Mouse (Mus musculus): Measurements from ENCODE around the gene Tmem135. TPM values are rescaled to one million over a fixed set of nuclear protein-coding genes. Genes with fewer than 3 reads are reported as not detected.
A peak's percentile ranks its signal among the peaks of the same experiment; 100 is the strongest.

Tmem135 gene
- total RNA-seq, 2 experiments from 2014 or later = 62.7 to 70.0 TPM

GRCm38 (mm10) chr7:89193459-89193858 is 210.6 kb downstream of the Tmem135 start:
- DNase-seq (ENCODE audit: low spot score in 2 of 2) = no peak

DNA sequence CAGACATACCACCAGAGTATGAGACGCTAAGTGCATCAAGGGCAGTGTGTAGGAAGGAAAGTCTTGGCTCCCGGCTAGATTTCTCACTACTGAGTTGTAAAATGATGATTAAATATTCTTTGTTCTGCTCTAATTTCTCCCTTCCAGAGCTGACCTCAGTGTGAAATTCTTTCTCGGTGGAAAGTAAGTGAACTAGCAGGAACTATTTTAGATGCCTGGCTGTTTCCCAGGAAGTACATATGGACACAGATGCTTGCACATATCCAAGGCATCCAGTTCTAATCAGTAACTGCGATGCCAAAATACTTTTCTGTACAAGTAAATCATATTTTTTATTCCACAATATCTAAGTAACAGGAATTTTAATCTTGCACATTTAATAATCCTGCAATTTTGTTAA is 220.1 kb downstream of the Tmem135 start:
- no peak for DNase-seq (ENCODE audit: low spot score in 2 of 2)

DNA sequence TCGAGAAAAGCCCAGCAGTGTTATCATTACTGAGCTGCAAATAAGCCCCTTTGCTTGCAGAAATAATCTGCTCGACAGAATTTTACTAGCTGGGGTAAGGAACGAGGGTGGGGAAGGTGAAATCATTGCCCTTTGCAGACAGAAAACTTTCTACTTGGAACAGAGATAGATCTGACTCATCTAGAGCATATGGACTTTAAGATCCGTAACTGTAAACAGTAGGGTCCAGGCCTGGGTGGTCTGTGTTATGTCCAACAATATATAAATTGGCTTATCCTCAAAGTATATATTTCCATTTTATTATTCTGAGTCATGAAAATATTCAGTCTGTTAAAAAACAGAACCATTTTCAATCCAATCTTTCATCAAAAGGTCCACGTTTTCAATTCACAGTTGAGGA is 221.1 kb downstream of the Tmem135 start:
- no peak for DNase-seq (ENCODE audit: low spot score in 2 of 2)

- no peak for DNase-seq (ENCODE audit: low spot score in 2 of 2)
Measured at GRCm38 (mm10) chr7:89181285-89181684, 222.7 kb downstream of the Tmem135 start.

- peak; percentile 32 to 51 for DNase-seq (ENCODE audit: low spot score in 2 of 2)
Measured at GRCm38 (mm10) chr7:89178601-89179000, 225.4 kb downstream of the Tmem135 start.

GRCm38 (mm10) chr7:89177926-89178325 is 226.1 kb downstream of the Tmem135 start:
- no peak for DNase-seq (ENCODE audit: low spot score in 2 of 2)

DNA sequence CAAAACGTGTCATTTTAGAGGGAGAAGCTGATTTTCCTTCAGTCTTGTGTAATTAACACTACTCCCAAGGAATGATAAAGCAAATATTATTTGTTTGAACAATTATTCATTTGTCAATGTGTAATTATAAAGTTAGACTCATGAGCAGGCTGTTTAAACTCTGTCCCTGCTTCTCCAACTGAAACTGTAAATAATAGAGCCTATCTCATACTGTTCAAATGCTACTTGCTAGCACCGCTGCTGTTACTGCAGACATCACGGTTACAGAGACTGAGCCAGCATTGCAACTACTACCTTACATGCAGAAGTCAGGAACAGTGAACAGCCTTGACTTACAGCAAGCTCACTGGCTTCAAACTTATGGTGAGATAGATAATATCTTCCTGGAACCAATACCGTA is 229.6 kb downstream of the Tmem135 start:
- no peak for DNase-seq (ENCODE audit: low spot score in 2 of 2)

DNA sequence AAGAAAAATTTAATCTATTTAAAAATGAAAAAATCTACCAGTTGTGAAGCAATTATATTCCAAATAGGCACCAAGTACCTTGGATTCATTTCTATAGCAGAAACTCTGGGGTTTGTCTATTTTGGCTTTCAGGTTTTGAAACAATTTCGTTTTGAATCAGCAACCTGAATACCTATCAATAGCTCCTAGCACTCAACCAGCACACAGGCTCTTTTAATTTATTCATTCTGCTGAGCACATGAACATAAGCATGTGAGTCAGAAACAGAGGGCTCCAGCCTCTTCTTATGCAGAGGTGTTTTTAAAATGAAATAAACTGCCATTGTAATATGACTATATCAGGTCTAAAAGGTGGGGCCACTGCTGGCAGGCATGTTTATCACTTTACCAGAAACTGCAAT is 231.0 kb downstream of the Tmem135 start:
- no peak for DNase-seq (ENCODE audit: low spot score in 2 of 2)

- DNase-seq (ENCODE audit: low spot score in 2 of 2) = no peak
Measured at GRCm38 (mm10) chr7:89171790-89172467, 232.1 kb downstream of the Tmem135 start.

- DNase-seq (ENCODE audit: low spot score in 2 of 2) = peak; percentile 48 to 87
Measured at GRCm38 (mm10) chr7:89168606-89169005, 235.4 kb downstream of the Tmem135 start.

DNA sequence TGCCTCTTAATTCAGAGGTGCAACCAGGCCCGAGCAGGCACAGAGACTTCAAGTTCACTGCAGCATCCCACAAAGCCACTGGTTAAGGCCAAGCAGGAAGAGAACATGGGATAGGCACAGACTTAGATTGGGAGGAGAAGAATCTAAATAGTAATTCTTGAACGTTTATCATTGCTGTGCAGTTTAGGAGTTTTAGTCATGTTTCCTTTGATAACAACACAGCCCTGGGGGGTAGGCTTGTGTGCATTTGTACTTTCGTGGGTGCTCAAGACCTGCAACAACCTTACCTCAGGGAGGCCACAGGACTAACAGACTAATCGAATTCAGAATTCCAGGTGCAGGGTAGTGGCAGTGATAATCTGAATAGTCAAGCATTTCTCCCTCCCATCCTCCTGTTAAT is 238.5 kb downstream of the Tmem135 start:
- no peak for DNase-seq (ENCODE audit: low spot score in 2 of 2)

DNA sequence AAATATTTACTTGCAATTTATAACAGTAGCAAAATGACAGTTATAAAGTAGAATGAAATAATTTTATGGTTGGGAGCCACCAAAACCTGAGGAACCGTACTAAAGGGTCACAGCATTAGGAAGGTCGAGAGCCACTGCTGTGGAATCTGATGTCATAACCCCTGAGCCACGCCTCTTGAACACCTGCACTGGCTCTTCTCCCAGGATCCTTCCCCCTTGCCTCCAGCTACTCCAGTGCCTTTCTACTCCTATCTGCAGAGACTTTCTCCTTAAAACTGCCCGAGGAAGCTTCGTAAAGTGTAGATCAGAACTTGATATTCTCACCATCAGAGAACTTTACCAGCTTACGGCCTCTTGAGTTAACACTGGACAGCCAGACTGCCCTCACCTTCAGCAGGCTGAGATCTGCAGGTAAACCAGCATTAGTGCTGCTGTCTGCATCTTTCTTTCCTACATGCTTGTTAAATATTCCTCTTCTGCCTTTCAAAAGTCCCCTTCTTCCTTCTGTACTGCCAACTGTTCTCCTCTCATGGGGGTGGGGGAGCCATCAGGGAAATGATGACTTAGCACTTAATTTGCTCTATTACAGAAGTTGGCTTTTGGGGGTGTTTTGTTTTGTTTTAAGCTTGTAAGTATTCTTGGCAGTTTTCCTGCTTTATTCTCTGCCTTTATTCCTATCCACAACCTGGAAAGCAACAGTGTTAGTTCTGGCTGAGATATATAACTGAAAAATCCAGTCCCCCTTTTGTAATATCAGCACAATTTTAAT is 242.2 kb downstream of the Tmem135 start:
- DNase-seq (ENCODE audit: low spot score in 2 of 2) = peak in 1 of 2 experiments; percentile 51

GRCm38 (mm10) chr7:89157356-89157755 is 246.7 kb downstream of the Tmem135 start:
- no peak for DNase-seq (ENCODE audit: low spot score in 2 of 2)

DNA sequence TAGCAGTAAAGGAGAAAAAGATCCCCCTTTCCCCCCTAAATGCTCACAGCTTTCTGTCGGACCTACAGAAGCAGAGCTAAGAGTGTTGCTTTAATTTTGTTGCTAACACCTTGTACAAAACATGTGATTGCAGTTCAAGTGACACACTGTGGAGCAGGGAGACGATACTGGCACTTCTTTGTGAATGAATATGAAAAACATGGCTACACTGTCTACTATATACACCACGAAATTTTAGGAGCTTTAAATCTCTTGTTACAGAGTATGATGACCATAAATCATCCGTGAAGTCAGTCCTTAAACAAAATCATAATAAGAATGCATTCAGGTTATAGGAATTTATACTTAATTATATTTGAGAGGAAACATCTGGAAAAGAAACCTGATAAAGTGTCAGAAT is 247.4 kb downstream of the Tmem135 start:
- DNase-seq (ENCODE audit: low spot score in 2 of 2) = no peak

DNA sequence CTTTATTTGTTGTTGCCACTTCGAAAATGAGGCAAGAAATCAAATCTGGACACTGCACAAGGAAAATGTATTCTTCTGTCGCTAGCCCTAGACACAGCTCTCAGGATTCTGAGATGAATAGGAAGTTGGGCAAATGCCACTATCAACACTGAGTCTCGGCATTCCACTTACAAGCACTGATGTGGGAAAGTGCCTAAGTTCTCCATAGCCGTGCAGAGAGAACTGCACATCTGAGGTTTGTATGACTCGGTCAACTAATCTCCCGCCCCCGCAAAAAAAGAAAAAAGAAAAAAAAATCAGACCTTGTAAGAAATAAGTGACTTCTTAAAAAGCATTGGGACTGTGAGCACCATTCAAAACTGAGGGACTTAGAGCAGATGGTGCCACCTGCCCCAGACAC is 248.3 kb downstream of the Tmem135 start:
- no peak for DNase-seq (ENCODE audit: low spot score in 2 of 2)

- no peak for DNase-seq (ENCODE audit: low spot score in 2 of 2)
Measured at GRCm38 (mm10) chr7:89155223-89155622, 248.8 kb downstream of the Tmem135 start.

DNA sequence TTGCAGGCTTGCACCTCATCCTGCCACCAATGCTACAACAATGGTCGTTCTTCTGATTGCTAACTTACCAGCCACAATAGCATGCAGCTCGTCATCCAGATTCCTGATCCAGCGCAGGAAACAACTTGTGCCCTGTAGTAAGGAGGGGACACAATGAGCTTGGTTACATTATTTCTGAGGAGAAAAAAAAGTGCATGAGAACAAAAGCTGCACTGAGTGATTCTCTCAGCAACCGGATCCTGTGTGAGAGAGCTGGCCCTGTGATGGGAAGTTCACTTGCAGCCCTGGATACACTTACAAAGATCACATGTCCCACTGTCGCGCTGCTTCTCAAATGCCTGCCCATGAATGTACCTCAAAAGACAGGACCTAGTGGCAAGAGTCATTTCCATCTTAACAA is 252.7 kb downstream of the Tmem135 start:
- DNase-seq (ENCODE audit: low spot score in 2 of 2) = no peak

GRCm38 (mm10) chr7:89140640-89141300 is 263.3 kb downstream of the Tmem135 start:
- peak in 1 of 2 experiments; percentile 48 for DNase-seq (ENCODE audit: low spot score in 2 of 2)

DNA sequence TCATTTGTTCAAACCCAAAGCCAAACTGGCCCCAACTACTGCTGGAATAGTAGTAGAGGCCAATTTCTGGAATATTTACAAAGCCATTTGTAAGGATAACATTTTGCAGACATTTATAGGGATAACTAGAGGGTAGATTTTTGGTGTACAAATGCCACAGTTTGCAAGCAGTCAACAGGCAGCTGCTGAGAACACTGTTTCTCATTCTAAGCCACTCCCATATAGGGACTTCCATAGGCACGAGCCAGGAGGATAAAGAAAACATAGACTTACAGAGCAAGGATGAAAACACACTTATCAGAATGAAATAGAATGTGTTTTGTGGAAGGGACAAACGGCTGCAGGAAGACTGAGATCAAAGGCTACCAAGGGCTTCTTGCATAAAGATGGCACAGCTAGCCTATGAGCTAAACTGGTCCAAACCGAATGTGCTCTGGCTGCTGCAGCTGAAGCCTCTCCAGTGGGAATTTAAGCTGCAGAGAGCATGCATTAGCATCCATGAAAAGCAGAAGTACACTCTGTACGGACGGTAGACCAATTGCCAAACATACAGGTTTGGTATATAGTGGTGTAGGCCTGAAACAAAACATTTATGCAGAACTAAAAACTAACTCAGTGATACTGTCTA is 269.0 kb downstream of the Tmem135 start:
- no peak for DNase-seq (ENCODE audit: low spot score in 2 of 2)

DNA sequence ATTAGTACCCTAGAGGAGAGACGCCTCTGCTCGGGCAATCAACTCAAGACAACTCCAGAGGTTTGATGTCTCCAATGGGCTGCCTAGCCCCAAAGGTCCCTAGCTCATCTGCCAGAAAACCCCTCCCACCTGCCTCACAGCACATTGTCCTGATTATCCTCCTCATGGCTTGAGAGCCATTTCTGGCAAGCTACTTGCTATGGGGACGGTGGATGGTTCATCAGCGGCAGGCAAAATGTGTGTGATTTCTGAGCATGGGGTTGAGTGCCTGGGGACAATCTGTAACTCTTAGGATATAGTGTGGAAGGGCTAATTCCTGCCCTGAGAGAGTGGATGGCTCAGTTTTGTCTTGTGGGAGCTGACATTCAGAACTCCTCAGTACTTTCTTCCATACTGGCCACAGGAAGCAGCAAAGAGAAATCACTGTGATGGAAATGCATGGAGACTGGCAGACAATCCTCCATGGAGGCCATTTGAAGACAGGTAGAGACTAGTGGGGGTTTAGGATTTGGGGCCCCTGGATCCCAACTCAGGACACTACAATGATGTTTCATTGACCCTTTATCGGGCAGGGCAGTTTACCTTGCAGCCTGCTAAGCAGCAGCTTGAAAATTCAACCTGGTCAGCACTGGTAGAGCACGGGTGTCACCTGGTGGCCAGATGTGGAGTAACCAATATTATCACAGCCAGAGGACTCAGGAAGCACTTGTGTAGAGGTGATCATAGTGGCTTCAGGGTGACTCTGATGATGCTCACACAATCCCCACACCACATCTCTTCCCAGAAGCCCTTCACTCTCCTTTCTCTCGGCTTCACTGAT is 277.7 kb downstream of the Tmem135 start:
- peak in 1 of 2 experiments; percentile 67 for DNase-seq (ENCODE audit: low spot score in 2 of 2)

DNA sequence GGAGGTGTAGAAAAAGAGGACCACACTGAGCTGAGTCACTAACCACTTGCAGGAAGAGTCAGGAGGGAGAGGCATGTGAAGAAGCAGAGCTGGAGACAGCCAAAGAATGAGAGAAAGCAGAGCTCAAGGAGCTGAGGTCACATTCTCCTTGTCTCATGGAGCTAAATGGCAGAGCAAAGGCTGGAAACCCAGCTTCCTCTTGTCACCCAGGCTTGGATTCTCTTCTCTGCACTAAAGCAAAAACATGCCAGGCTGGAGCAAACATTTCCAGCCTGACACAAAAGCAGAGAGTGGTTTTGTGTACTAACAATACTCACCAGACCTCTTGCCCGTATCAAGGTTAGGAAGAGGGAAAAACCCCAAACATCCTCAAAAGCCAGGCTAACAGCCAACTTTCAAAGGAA is 287.8 kb downstream of the Tmem135 start:
- DNase-seq (ENCODE audit: low spot score in 2 of 2) = no peak

Data from layer of hippocampus, adult 18-20 months (tissue).